Mouse (Mus musculus) cerebellum, adult 18-20 months (tissue): ENCODE data around the gene Mknk1.

ENCODE experiments used
- DNase-seq, 2 experiments: peaks; one replicate each; pipeline ENCODE4 v3.0.0; 2021

Gene Mknk1

GRCm38 (mm10) chr4:115848083-115848482 lies 9.1 kb downstream of the Mknk1 start:
- no peak for DNase-seq

- no peak for DNase-seq
These were observed 10.1 kb downstream of the Mknk1 start for GRCm38 (mm10) chr4:115848990-115849677.

GRCm38 (mm10) chr4:115850111-115850510 lies 11.1 kb downstream of the Mknk1 start:
- DNase-seq, result no peak

- DNase-seq, result no peak
These were observed 11.6 kb downstream of the Mknk1 start for GRCm38 (mm10) chr4:115850631-115851030.

- DNase-seq, result no peak
These were observed 12.6 kb downstream of the Mknk1 start for GRCm38 (mm10) chr4:115851569-115851968.

GRCm38 (mm10) chr4:115855100-115855499 lies 16.1 kb downstream of the Mknk1 start:
- DNase-seq, result no peak

GRCm38 (mm10) chr4:115855609-115856008 lies 16.6 kb downstream of the Mknk1 start:
- DNase-seq, result no peak

- no peak for DNase-seq
These were observed 17.3 kb downstream of the Mknk1 start for GRCm38 (mm10) chr4:115856282-115856681.

- no peak for DNase-seq
These were observed 18.4 kb downstream of the Mknk1 start for GRCm38 (mm10) chr4:115857293-115857883.

- no peak for DNase-seq
These were observed 24.4 kb downstream of the Mknk1 start for GRCm38 (mm10) chr4:115863352-115863751.

- DNase-seq, result no peak
These were observed 24.9 kb downstream of the Mknk1 start for GRCm38 (mm10) chr4:115863880-115864279.

- DNase-seq, result no peak
These were observed 30.7 kb downstream of the Mknk1 start for GRCm38 (mm10) chr4:115869512-115870210.

GRCm38 (mm10) chr4:115873231-115873630 lies 34.2 kb downstream of the Mknk1 start:
- no peak for DNase-seq

- DNase-seq, result no peak
These were observed 39.2 kb downstream of the Mknk1 start for GRCm38 (mm10) chr4:115878216-115878678.

- DNase-seq, result no peak
These were observed 39.8 kb downstream of the Mknk1 start for GRCm38 (mm10) chr4:115878828-115879227.

- no peak for DNase-seq
These were observed 42.2 kb downstream of the Mknk1 start for GRCm38 (mm10) chr4:115881183-115881582.

- no peak for DNase-seq
These were observed 43.2 kb downstream of the Mknk1 start for GRCm38 (mm10) chr4:115882195-115882594.

GRCm38 (mm10) chr4:115884022-115884421 lies 45.0 kb downstream of the Mknk1 start, which contains the start of gene Kncn:
Kncn (plus strand) TSS chr4:115884400.
- no peak for DNase-seq

GRCm38 (mm10) chr4:115885846-115886245 lies 46.8 kb downstream of the Mknk1 start:
- DNase-seq, result no peak

GRCm38 (mm10) chr4:115886875-115887274 lies 47.9 kb downstream of the Mknk1 start:
- DNase-seq, result no peak

GRCm38 (mm10) chr4:115890066-115890465 lies 51.1 kb downstream of the Mknk1 start:
- no peak for DNase-seq

GRCm38 (mm10) chr4:115890553-115890952 lies 51.6 kb downstream of the Mknk1 start, which contains the start of gene 6430628N08Rik:
6430628N08Rik (plus strand) TSS chr4:115890665.
- no peak for DNase-seq

GRCm38 (mm10) chr4:115894281-115894680 lies 55.3 kb downstream of the Mknk1 start:
- DNase-seq, result no peak
